In the genomic region with DNA sequence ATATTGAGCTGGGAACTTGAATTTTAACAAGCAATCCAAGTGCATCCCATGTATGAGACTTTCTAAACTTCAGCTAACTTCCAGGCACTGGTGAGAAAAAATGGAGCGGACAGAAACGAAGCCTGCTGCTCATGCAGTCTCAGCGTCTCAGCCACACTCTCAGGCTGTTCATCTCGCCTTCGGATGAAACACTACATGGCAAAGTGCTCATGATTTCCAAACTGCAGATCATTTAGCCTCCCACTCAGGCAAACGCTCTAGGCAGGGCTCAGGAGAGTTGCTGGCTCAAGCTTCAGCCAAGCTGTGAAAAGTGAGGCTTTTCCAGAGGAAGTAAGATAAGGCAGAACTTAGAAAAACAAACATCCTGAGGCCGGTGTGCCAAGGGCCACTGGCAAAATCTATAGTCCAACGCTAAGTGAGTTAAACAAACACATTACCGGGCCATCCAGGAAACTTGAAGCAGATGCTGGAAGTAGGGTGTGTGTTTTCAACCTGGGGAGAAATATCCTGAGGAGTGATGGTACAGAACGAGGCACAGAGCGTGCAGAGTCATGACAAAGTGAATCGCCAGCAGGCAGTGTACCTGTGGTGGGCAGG, we compare ENCODE assay signal across 9 mouse cellular contexts.
DNase-seq lines count a peak whose midpoint lies in the region; ATAC-seq and TF ChIP-seq lines count a peak whose summit lies in the region.
"Had no signal": no experiment of that assay in that cellular context is flagged by ENCODE, and none has a peak within 500 bp of the region (broad histone marks: within the 10 kb centered on the region; RNA-seq: fewer than 3 reads in every experiment).

No protein-coding gene starts in this region.

- H3K9me3 ChIP-seq in heart, embryonic 11.5 days (replicated peaks; ENCODE audit: control insufficient read depth, low read length) = no peaks in the 10 kb centered on the region
- H3K9me3 ChIP-seq in lung, embryonic 14.5 days (ENCODE audit: low read depth, low read length) = no peaks in the 10 kb centered on the region
- H3K9me3 ChIP-seq in hindbrain, embryonic 14.5 days (ENCODE audit: control insufficient read depth, low read length) = no peaks in the 10 kb centered on the region
- H3K9me3 ChIP-seq: midbrain, embryonic 15.5 days had no signal

- H3K4me3 ChIP-seq in heart, embryonic 11.5 days (ENCODE audit: low read depth, low read length) = no peak overlapping the region
- H3K4me3 ChIP-seq in lung, embryonic 14.5 days (ENCODE audit: low read depth, low read length) = no peak overlapping the region
- H3K4me3 ChIP-seq in hindbrain, embryonic 14.5 days (replicated peaks; ENCODE audit: low read length) = no peak overlapping the region
- H3K4me3 ChIP-seq: midbrain, embryonic 15.5 days had no signal

- 25% methylated on average over 12 of the region's 12 CpGs for WGBS in heart, embryonic 11.5 days (ENCODE audit: insufficient replicate concordance)
- WGBS in lung, embryonic 14.5 days = 16% methylated on average over 12 of the region's 12 CpGs
- WGBS in hindbrain, embryonic 14.5 days = 85% methylated on average over 12 of the region's 12 CpGs

- no peak overlapping the region for H3K4me2 ChIP-seq in heart, embryonic 11.5 days
- no peak overlapping the region for H3K4me2 ChIP-seq in lung, embryonic 14.5 days
- H3K4me2 ChIP-seq in hindbrain, embryonic 14.5 days (replicated peaks) = no peak overlapping the region
- H3K4me2 ChIP-seq: midbrain, embryonic 15.5 days had no signal

- peak; percentile 88 for ATAC-seq in frontal cortex, adult (ENCODE audit: low TSS enrichment)
- 0 out of 2 replicates have a peak, but pooled peaks have one; percentile 25 for ATAC-seq in common myeloid progenitor, adult 5-6 weeks (replicated peaks; ENCODE audit: low read depth, poor library complexity, severe bottlenecking)
- ATAC-seq in heart, embryonic 11.5 days (replicated peaks; ENCODE audit: insufficient number of reproducible peaks, low FRiP score, low TSS enrichment) = 0 out of 2 replicates have a peak, but pooled peaks have one; percentile 18
- peak; percentile 56 for ATAC-seq in lung, embryonic 14.5 days (ENCODE audit: insufficient read depth)
- no peak for ATAC-seq in hindbrain, embryonic 14.5 days (ENCODE audit: low FRiP score)
- ATAC-seq: midbrain, embryonic 15.5 days had no signal

- no peak for DNase-seq in frontal cortex, postnatal 14 days (ENCODE audit: low spot score in 2 of 2)
- DNase-seq in lung, embryonic 14.5 days = peak; percentile 77
- DNase-seq in urinary bladder, postnatal 25 days (ENCODE audit: low spot score) = no peak
- no peak for DNase-seq in layer of hippocampus, adult 9-11 months
- no peak for DNase-seq in hindbrain, embryonic 14.5 days (ENCODE audit: low spot score)

- H3K4me1 ChIP-seq in heart, embryonic 11.5 days (ENCODE audit: control insufficient read depth, insufficient read depth, low read length) = peaks cover 17% of the 10 kb centered on the region
- H3K4me1 ChIP-seq in lung, embryonic 14.5 days (ENCODE audit: insufficient read depth) = peaks cover 7% of the 10 kb centered on the region; the same call in 1 of the 2 replicates
- no peaks in the 10 kb centered on the region for H3K4me1 ChIP-seq in hindbrain, embryonic 14.5 days (replicated peaks; ENCODE audit: control insufficient read depth, insufficient read depth, low read length)
- H3K4me1 ChIP-seq: midbrain, embryonic 15.5 days had no signal

- peak overlapping the region; percentile 71 for H3K27ac ChIP-seq in heart, embryonic 11.5 days (ENCODE audit: low read depth, low read length)
- H3K27ac ChIP-seq in lung, embryonic 14.5 days (ENCODE audit: low read depth) = peak overlapping the region; percentile 63
- H3K27ac ChIP-seq in hindbrain, embryonic 14.5 days = no peak overlapping the region
- H3K27ac ChIP-seq: midbrain, embryonic 15.5 days had no signal

- H3K36me3 ChIP-seq in heart, embryonic 11.5 days (ENCODE audit: control insufficient read depth, insufficient read depth, low read length) = no peaks in the 10 kb centered on the region
- H3K36me3 ChIP-seq in lung, embryonic 14.5 days (ENCODE audit: insufficient read depth) = no peaks in the 10 kb centered on the region
- no peaks in the 10 kb centered on the region for H3K36me3 ChIP-seq in hindbrain, embryonic 14.5 days (replicated peaks; ENCODE audit: control insufficient read depth, insufficient read depth)
- H3K36me3 ChIP-seq: midbrain, embryonic 15.5 days had no signal

- H3K9ac ChIP-seq in heart, embryonic 11.5 days (ENCODE audit: low read depth, low read length) = no peak overlapping the region
- no peak overlapping the region for H3K9ac ChIP-seq in lung, embryonic 14.5 days
- H3K9ac ChIP-seq in hindbrain, embryonic 14.5 days = no peak overlapping the region
- H3K9ac ChIP-seq: midbrain, embryonic 15.5 days had no signal

- TF ChIP-seq CTCF in lung, embryonic 14.5 days (IDR thresholded peaks at IDR 0.05; ENCODE audit: low read depth) = no peak

- no peaks in the 10 kb centered on the region for H3K27me3 ChIP-seq in heart, embryonic 11.5 days (ENCODE audit: control insufficient read depth, insufficient read depth, low read length)
- no peaks in the 10 kb centered on the region for H3K27me3 ChIP-seq in lung, embryonic 14.5 days (ENCODE audit: insufficient read depth, low read length)
- no peaks in the 10 kb centered on the region for H3K27me3 ChIP-seq in hindbrain, embryonic 14.5 days (ENCODE audit: control insufficient read depth, insufficient read depth, low read length)
- H3K27me3 ChIP-seq: midbrain, embryonic 15.5 days had no signal
